ENCODE assay signal across 18 mouse cellular contexts in the genomic region with DNA sequence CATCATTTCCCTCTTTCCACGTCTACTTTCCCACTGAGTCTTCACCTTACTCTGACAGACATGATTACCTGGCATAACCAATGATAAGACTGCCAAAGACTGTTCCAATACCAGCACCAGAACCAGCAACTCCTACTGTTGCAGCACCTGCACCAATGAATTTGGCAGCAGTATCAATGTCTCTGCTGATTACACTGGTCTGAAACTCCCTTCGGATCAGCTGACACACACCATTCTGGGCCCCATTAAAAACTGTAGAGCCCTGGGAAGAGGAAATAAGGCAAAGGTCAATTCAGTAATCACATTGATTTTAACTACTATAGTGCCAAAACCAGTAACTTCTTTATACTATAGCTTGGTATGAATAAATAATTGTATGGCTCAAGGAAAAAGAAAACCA. TPM values are rescaled to one million over a fixed set of nuclear protein-coding genes. Genes with fewer than 3 reads are reported as not detected.
A peak's percentile ranks its signal among the peaks of the same experiment; 100 is the strongest.
DNase-seq lines count a peak whose midpoint lies in the region; ATAC-seq and TF ChIP-seq lines count a peak whose summit lies in the region.
"Had no signal": no experiment of that assay in that cellular context is flagged by ENCODE, and none has a peak within 500 bp of the region (broad histone marks: within the 10 kb centered on the region; RNA-seq: fewer than 3 reads in every experiment).

No protein-coding gene starts in this region.

- H3K9ac ChIP-seq in heart, embryonic 13.5 days = peak overlapping the region; percentile 52; the same call in 1 of the 2 replicates
- H3K9ac ChIP-seq in MEL (ENCODE audit: control insufficient read depth, low read depth, low read length, poor library complexity, severe bottlenecking) = peak overlapping the region; percentile 22; the same call in 1 of the 2 replicates
- H3K9ac ChIP-seq in liver, embryonic 11.5 days (ENCODE audit: low read depth, low read length) = no peak overlapping the region
- H3K9ac ChIP-seq: lung, embryonic 14.5 days had no signal

- TF ChIP-seq CTCF in cerebellum, adult 2 months (IDR thresholded peaks at IDR 0.05; ENCODE audit: borderline replicate concordance, insufficient read depth, low read depth, low read length) = no peak
- TF ChIP-seq CTCF in MEL (IDR thresholded peaks at IDR 0.05 in 2 of 3, conservative IDR thresholded peaks at IDR 0.05 in 1 of 3; ENCODE audit: control insufficient read depth in 1 of 3, insufficient read depth in 1 of 3, low read depth in 2 of 3, low read length in 3 of 3, poor library complexity in 1 of 3, severe bottlenecking in 1 of 3) = no peak

- TF ChIP-seq RAD21 in MEL (IDR thresholded peaks at IDR 0.05; ENCODE audit: low read depth, low read length) = no peak

- 25% methylated on average over 2 of the region's 2 CpGs for WGBS in cerebellum, adult 2 months
- 73% methylated on average over 2 of the region's 2 CpGs for WGBS in heart, embryonic 13.5 days
- 83% methylated on average over 2 of the region's 2 CpGs for WGBS in liver, embryonic 11.5 days

- no peak for TF ChIP-seq POLR2A in cerebellum, adult 2 months (IDR thresholded peaks at IDR 0.05; ENCODE audit: borderline replicate concordance, insufficient read depth, low read length)
- TF ChIP-seq POLR2A in MEL (IDR thresholded peaks at IDR 0.05; ENCODE audit: control insufficient read depth in 1 of 2, insufficient read depth in 1 of 2, low read depth in 1 of 2, low read length in 2 of 2, poor library complexity in 1 of 2) = no peak

- no peak for ATAC-seq in heart, embryonic 13.5 days (ENCODE audit: extremely low read depth, insufficient number of reproducible peaks, low FRiP score, low TSS enrichment)
- ATAC-seq in liver, embryonic 11.5 days (replicated peaks; ENCODE audit: low FRiP score) = no peak
- ATAC-seq in frontal cortex, adult (ENCODE audit: low TSS enrichment) = no peak
- ATAC-seq: CD4-positive, CD25-positive, alpha-beta regulatory T cell, adult 4 months; inflammation-experienced regulatory T-cells, adult 6 months had no signal

- TF ChIP-seq EP300 in MEL (IDR thresholded peaks at IDR 0.05; ENCODE audit: low read depth in 1 of 2, low read length in 2 of 2) = no peak

- peak overlapping the region; percentile 1 for H3K4me3 ChIP-seq in cerebellum, adult 2 months (replicated peaks; ENCODE audit: insufficient read depth, low read depth, low read length)
- H3K4me3 ChIP-seq in heart, embryonic 13.5 days = peak overlapping the region; percentile 29
- 0 out of 4 replicates have a peak overlapping the region, but pooled peaks of 1 of the 2 experiments have one; percentile 9 for H3K4me3 ChIP-seq in MEL (ENCODE audit: control insufficient read depth in 1 of 2, insufficient read depth in 1 of 2, low read depth in 2 of 2, low read length in 2 of 2)
- no peak overlapping the region for H3K4me3 ChIP-seq in liver, embryonic 11.5 days (ENCODE audit: low read depth, low read length)

- no peak overlapping the region for H3K27ac ChIP-seq in cerebellum, adult 2 months (ENCODE audit: insufficient read depth, low read length)
- H3K27ac ChIP-seq in heart, embryonic 13.5 days (replicated peaks) = no peak overlapping the region
- H3K27ac ChIP-seq in MEL (ENCODE audit: control insufficient read depth, low read depth, low read length) = no peak overlapping the region
- no peak overlapping the region for H3K27ac ChIP-seq in liver, embryonic 11.5 days (ENCODE audit: low read depth, low read length)
- H3K27ac ChIP-seq: left cerebral cortex, adult 2 months; macrophage had no signal

- no peaks in the 10 kb centered on the region for H3K9me3 ChIP-seq in heart, embryonic 13.5 days
- no peaks in the 10 kb centered on the region for H3K9me3 ChIP-seq in MEL (replicated peaks; ENCODE audit: insufficient read depth, low read length)
- no peaks in the 10 kb centered on the region for H3K9me3 ChIP-seq in liver, embryonic 11.5 days (ENCODE audit: control insufficient read depth, low read length)

- H3K27me3 ChIP-seq in cerebellum, adult 2 months (ENCODE audit: control insufficient read depth, insufficient read depth, low read length) = no peaks in the 10 kb centered on the region
- H3K27me3 ChIP-seq in heart, embryonic 13.5 days (replicated peaks) = no peaks in the 10 kb centered on the region
- H3K27me3 ChIP-seq in MEL (ENCODE audit: control insufficient read depth in 1 of 2, insufficient read depth in 2 of 2, low read length in 2 of 2) = no peaks in the 10 kb centered on the region
- H3K27me3 ChIP-seq in liver, embryonic 11.5 days (replicated peaks; ENCODE audit: control insufficient read depth, insufficient read depth, low read length) = no peaks in the 10 kb centered on the region

- no peak for DNase-seq in cerebellum, adult 2 months
- DNase-seq in cerebellum, adult 8-10 months = no peak
- DNase-seq in heart, postnatal 4 days = no peak
- no peak for DNase-seq in MEL (ENCODE audit: low read depth, low spot score)
- DNase-seq in liver, embryonic 11.5 days (ENCODE audit: low spot score) = no peak
- DNase-seq in spleen, adult 18-20 months = no peak
- DNase-seq: adrenal gland, adult 2 months; cerebellum, adult 11-12 months; gastrocnemius, postnatal 10 days; kidney, postnatal 14 days; lung, embryonic 14.5 days; retina, postnatal 1 day had no signal

- peak overlapping the region; percentile 68 for H3K4me2 ChIP-seq in heart, embryonic 13.5 days
- H3K4me2 ChIP-seq in liver, embryonic 11.5 days = peak overlapping the region; percentile 19; the same call in 1 of the 2 replicates

- H3K79me2 ChIP-seq in MEL (ENCODE audit: control insufficient read depth, insufficient read depth, low read length, poor library complexity) = peaks cover 13% of the 10 kb centered on the region

- H3K4me1 ChIP-seq in cerebellum, adult 2 months (ENCODE audit: control insufficient read depth, insufficient read depth, low read length) = no peaks in the 10 kb centered on the region; the same call in none of the 2 replicates
- H3K4me1 ChIP-seq in heart, embryonic 13.5 days = peaks cover 21% of the 10 kb centered on the region
- H3K4me1 ChIP-seq in MEL (ENCODE audit: control insufficient read depth in 1 of 2, insufficient read depth in 2 of 2, low read length in 2 of 2) = peaks cover 3 to 8% of the 10 kb centered on the region in 2 experiments; a peak in 3 of 4 replicates
- peaks cover 8% of the 10 kb centered on the region for H3K4me1 ChIP-seq in liver, embryonic 11.5 days (replicated peaks; ENCODE audit: control insufficient read depth, insufficient read depth, low read length)

- H3K36me3 ChIP-seq in heart, embryonic 13.5 days = peaks cover 54% of the 10 kb centered on the region
- peaks cover 23% of the 10 kb centered on the region in 2 experiments for H3K36me3 ChIP-seq in MEL (ENCODE audit: control insufficient read depth in 1 of 2, insufficient read depth in 2 of 2, low read length in 2 of 2)
- peaks cover 25% of the 10 kb centered on the region for H3K36me3 ChIP-seq in liver, embryonic 11.5 days (ENCODE audit: control insufficient read depth, insufficient read depth, low read length)

TF ChIP-seq in MEL, 35 proteins besides CTCF, POLR2A, EP300 and RAD21:
- TF ChIP-seq ELF1 (IDR thresholded peaks at IDR 0.05; ENCODE audit: low read depth, low read length) = no peak
- TF ChIP-seq CHD2 (IDR thresholded peaks at IDR 0.05; ENCODE audit: low read length) = no peak
- TF ChIP-seq POLR2AphosphoS5 (IDR thresholded peaks at IDR 0.05; ENCODE audit: borderline replicate concordance, low read depth, low read length) = no peak
- TF ChIP-seq GABPA (IDR thresholded peaks at IDR 0.05; ENCODE audit: low read depth, low read length) = no peak
- no peak for TF ChIP-seq CHD1 (IDR thresholded peaks at IDR 0.05; ENCODE audit: low read depth, low read length)
- no peak for TF ChIP-seq KAT2A (conservative IDR thresholded peaks at IDR 0.05; ENCODE audit: low read depth, low read length)
- no peak for TF ChIP-seq ZC3H11A (IDR thresholded peaks at IDR 0.05; ENCODE audit: low read depth, low read length)
- TF ChIP-seq NELFE (IDR thresholded peaks at IDR 0.05; ENCODE audit: low read depth, low read length) = no peak
- TF ChIP-seq RCOR1 (IDR thresholded peaks at IDR 0.05; ENCODE audit: low read depth, low read length) = no peak
- TF ChIP-seq USF2 (IDR thresholded peaks at IDR 0.05; ENCODE audit: borderline replicate concordance in 1 of 2, insufficient read depth in 1 of 2, low read depth in 1 of 2, low read length in 2 of 2) = no peak
- TF ChIP-seq JUND (IDR thresholded peaks at IDR 0.05; ENCODE audit: low read depth, low read length) = no peak
- no peak for TF ChIP-seq MEF2A (IDR thresholded peaks at IDR 0.05; ENCODE audit: extremely low read depth, insufficient replicate concordance, low read depth, low read length, poor library complexity, severe bottlenecking)
- TF ChIP-seq MAFK (IDR thresholded peaks at IDR 0.05; ENCODE audit: borderline replicate concordance, low read depth, low read length) = no peak
- no peak for TF ChIP-seq ZNF384 (IDR thresholded peaks at IDR 0.05; ENCODE audit: low read depth, low read length)

RNA-seq across cellular contexts. Expression of a gene that starts 2.0 kb away (rescaled TPM):
- polyA plus RNA-seq in cerebellum, adult 2 months (2012; rRNA removed) = 1,072 and 1,080 TPM in 2 replicates
- polyA plus RNA-seq in heart, embryonic 13.5 days (2015; fragmentation: Nextera tagmentation; extraction: Ambion mirVana) = 2,386 and 2,786 TPM in 2 replicates
- 1,000 to 10,000 TPM; 3,070 to 3,248 TPM for total RNA-seq in heart, postnatal 4 days (2021)
- total RNA-seq in MEL (2012; rRNA removed) = 503 and 520 TPM in 2 replicates
- polyA plus RNA-seq in MEL (2012; ENCODE audit: insufficient read depth in 1 of 2, insufficient read length in 2 of 2, low read depth in 1 of 2, low replicate concordance in 2 of 2, missing spikeins in 1 of 2) = 100 to 1,000 TPM; 199 to 520 TPM
- polyA plus RNA-seq in liver, embryonic 11.5 days (2014; fragmentation: Nextera tagmentation; extraction: Ambion mirVana) = 1,057 and 1,087 TPM in 2 replicates

RNA-seq across cellular contexts. Expression of a gene that starts 16.7 kb away (rescaled TPM):
- 45.8 and 47.4 TPM in 2 replicates for polyA plus RNA-seq in cerebellum, adult 2 months (2012; rRNA removed)
- 33.1 and 40.0 TPM in 2 replicates for polyA plus RNA-seq in heart, embryonic 13.5 days (2015; fragmentation: Nextera tagmentation; extraction: Ambion mirVana)
- total RNA-seq in heart, postnatal 4 days (2021) = 10 to 100 TPM; 38.1 to 38.2 TPM
- 16.8 and 18.0 TPM in 2 replicates for total RNA-seq in MEL (2012; rRNA removed)
- polyA plus RNA-seq in MEL (2012; ENCODE audit: insufficient read depth in 1 of 2, insufficient read length in 2 of 2, low read depth in 1 of 2, low replicate concordance in 2 of 2, missing spikeins in 1 of 2) = 10 to 100 TPM; 36.7 to 82.3 TPM
- polyA plus RNA-seq in liver, embryonic 11.5 days (2014; fragmentation: Nextera tagmentation; extraction: Ambion mirVana) = 46.8 and 47.2 TPM in 2 replicates
